Mouse (Mus musculus): ENCODE measurements around the gene Cstad.

- TF ChIP-seq CTCF (IDR thresholded peaks at IDR 0.05; ENCODE audit: control insufficient read depth, insufficient read depth, insufficient read length), result no peak
- TF ChIP-seq MAX (IDR thresholded peaks at IDR 0.05), result no peak
Measured at GRCm38 (mm10) chr2:30600291-30600690, 5.5 kb downstream of the Cstad start.

Data from C2C12 (cell line).